Mouse (Mus musculus): Measurements from ENCODE around the gene Alpl.

- TF ChIP-seq CTCF (IDR thresholded peaks at IDR 0.05; ENCODE audit: low read depth) (no peak), EP300 (optimal IDR thresholded peaks at IDR 0.05) (no peak)
Measured at GRCm38 (mm10) chr4:137770901-137771612, 25.1 kb downstream of the Alpl start.
